Mouse (Mus musculus) kidney, postnatal 10 days (tissue): ENCODE results near the gene Hoxd9.
A peak's percentile ranks its signal among the peaks of the same experiment; 100 is the strongest.

Source experiments
- DNase-seq: peaks from one replicate; pipeline ENCODE4 v3.0.0; 2021; ENCODE audit warnings: mixed read lengths

Hoxd9 gene

GRCm38 (mm10) chr2:74699053-74699430 lies 1.5 kb downstream of the Hoxd9 start:
- peak; percentile 63 for DNase-seq

GRCm38 (mm10) chr2:74699664-74700545 lies 2.4 kb downstream of the Hoxd9 start:
- DNase-seq, result peak; percentile 64

- peak; percentile 76 for DNase-seq
Observed at GRCm38 (mm10) chr2:74700546-74701112, 3.1 kb downstream of the Hoxd9 start.

DNA sequence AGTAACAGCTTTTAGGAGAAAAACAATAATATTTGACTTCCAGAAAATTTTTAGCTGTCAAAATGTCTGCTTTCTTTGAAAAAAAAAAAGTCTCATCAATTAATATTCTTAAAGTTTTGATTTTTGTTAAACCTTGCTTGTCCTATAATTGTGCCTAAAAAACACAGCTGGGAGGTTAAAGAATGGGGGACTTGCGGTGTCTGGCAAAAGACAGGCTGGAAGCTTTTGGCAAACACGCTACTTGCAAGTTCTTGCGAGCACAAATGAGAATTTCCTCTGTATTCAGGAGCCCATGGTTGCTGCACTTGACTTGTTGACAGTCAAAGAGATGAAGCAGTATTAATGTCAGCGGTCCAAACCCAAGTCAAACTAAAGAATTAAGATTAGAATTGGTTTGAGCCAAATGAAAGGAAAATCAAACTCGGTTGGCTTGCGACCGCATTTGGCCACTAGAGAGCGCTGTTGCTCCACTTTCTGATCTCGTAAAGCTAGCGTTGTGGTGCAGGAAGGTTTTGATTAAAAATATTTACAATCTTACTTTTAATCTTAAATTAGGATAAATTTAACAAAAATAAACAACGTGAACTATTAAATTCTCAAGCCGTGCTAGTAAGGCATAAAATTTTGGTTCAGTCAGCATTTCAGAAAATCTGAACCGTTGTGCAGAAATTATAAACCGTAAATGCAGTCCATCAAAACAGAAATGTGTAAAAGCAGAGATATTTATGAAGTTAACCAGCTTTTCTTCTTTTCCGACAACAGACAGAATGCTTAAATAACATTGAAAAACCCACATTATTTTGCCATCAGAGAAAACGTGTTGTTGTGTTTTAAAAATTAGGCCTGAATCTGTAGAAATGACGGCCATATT lies 4.7 kb downstream of the Hoxd9 start:
- peak; percentile 94 for DNase-seq

DNA sequence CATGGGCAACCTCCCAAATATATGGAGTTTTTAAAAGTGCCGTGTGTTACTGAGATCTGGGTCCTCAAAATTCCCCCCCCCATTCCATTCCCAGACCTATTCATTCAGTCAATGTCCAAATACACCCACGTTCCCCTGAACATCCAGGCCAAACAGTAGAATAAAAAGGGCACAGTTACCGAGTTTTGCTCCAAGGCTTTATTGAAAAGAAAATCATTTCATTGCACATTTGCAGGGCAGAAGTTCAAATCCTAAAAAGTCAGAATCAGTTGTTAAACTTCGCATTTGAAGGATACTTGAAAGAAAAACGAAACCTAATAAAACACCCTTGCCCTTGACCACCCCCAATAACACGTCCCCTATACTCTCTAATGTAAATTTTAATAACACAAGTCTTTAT lies 5.3 kb downstream of the Hoxd9 start:
- no peak for DNase-seq

DNA sequence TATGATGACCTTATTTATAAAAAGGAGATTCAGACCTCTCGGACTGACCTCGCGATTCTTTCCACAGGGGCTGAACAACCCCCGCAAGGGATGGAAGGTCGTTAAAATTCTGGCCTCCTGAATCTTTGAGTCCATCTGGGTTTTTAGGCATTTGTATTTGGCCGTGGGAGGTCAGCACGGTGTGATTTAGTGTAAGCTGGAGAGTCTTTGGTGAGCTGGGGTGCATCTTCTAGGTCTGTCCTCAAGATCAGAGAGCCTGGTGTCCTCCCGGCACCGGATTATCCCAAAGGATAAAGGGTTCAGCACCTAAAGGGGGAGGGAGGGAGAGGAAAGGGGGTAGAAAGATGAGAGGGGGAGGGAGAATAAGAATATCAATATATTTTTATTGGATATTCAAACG lies 5.8 kb downstream of the Hoxd9 start:
- no peak for DNase-seq

DNA sequence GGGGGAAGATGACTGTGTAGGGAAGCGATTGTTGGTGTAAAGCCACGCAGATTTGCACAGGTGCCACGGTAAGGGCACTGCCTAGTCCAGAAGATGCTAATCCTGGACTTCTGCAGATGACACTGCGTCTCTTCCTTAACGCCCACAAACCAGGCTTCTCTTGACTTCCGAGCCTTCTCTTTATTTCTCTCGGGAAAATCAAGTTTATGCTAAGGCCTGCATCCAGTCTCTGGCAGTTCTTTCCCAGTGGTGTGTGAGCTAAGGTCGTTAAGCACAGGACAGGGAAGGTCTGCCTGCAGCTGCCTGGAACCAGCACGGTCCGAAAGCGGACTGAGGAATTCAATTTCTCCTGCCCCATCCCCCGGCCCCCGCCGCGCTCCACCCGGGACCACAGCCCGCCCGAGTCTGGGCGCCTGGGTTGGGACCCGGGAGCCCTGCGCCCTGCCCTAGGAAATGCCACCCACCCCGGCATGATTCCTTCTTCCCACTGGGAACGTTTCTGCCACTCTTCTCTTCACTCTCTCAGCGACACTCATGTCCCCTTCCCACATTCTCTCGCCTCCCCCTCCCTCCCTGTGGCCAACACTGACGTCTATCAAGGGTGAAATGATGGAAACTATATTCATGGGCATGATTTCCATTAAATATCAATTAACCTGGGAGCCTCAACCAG lies 6.3 kb downstream of the Hoxd9 start:
- peak; percentile 83 for DNase-seq

GRCm38 (mm10) chr2:74704393-74704998 lies 7.0 kb downstream of the Hoxd9 start, which contains the start of gene Hoxd8:
Gene Hoxd8 (plus strand): TSS chr2:74704615.
- peak; percentile 95 for DNase-seq

DNA sequence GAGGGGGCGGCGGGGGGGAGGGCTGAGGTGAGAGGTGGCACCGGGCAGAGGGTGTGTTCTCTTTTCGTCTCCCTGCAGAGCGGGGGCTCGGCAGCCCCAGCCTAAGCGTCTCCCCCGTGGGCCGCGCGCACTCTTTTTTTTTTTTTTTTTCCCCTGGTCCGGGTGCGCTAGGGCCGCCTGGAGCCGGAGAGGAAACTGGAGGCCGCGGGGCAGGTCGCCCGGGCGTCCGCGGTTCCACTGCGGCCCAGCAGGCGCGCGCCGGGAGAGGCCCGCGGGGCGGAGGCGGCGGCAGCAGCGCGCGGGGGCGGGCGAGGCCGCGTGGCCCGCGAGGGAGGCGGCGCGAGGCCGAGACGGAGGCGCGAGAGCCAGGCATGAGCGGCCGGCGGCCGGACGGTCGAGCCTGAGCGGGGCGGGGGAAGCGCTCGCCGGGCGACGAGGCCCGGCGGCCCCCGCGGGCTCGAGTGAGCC lies 7.5 kb downstream of the Hoxd9 start:
- DNase-seq, result peak; percentile 76

GRCm38 (mm10) chr2:74705467-74706089 lies 8.1 kb downstream of the Hoxd9 start:
- DNase-seq, result peak; percentile 84

GRCm38 (mm10) chr2:74706393-74706960 lies 8.9 kb downstream of the Hoxd9 start:
- DNase-seq, result peak; percentile 31

DNA sequence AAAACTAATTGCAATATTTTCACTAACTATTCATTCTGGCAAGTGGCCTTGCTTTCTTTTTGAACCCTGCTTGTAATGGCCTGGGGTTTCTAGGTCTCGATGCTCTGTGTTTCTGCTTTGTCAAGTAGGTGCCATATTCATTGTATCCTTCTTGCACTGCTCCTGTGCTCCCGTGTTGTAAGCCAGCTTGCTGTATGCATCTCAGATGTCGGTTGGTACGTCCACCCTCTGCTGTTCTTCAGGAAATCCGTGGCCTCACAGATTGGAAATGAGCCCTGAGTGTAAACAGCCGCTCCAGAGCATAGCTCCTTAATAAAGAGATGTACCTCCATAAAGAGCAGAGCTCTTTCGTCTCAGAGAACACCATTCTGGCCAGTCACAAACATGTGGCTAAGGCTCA lies 10.1 kb downstream of the Hoxd9 start:
- DNase-seq, result peak; percentile 26

GRCm38 (mm10) chr2:74708676-74709075 lies 11.1 kb downstream of the Hoxd9 start:
- peak; percentile 47 for DNase-seq

DNA sequence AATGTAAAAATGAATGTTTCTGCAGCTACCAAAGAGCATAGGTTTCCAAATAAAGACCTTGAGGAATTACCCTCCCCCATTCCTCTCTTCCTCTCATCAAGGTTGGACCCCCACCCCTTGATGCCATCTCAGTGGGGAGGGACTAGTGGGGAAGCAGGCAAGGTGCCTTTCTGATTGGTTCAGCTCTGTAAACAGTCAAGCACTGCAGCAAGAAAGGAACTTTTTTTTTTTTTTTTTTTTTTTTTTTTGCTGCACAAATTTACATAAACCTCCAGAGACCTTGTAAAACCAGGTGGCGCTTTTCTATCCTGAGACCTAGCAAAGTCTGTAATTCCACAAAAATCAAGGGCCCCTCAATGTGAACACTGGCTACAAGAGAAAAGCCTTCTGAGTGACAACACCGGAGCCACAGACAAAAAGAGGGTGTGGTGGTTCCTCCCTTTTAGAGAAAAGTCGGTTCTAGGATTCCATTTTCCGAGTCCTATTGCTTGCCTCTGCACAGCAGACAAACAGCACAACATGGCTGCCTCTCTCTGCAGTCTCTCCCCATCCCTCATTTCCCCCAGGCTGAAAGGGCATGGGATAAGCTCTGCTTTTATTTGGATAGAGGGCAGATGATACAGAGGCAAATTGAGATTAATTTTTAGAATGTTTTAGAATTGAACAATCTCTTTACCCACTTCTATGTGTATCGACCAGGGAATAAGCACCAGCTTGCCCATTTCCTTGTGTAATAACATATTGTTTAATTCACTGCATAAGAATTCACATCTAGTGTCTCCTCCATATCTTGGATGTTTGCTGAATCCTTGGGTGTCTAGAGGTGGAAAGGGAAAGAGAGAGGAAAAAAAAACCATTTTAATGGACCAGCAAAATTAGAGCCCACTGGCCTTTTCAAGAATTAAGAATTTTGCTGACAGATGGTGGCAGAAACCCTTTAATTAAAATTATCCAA lies 12.2 kb downstream of the Hoxd9 start:
- no peak for DNase-seq

GRCm38 (mm10) chr2:74710929-74711543 lies 13.5 kb downstream of the Hoxd9 start:
- peak; percentile 65 for DNase-seq

GRCm38 (mm10) chr2:74711721-74712621 lies 14.4 kb downstream of the Hoxd9 start, which contains the start of the genes Hoxd3 and Hoxd4:
Gene Hoxd3 (plus strand): TSS chr2:74711927.
Gene Hoxd4 (plus strand): TSS chr2:74711929.
- peak; percentile 83 for DNase-seq

- DNase-seq, result peak; percentile 33
Observed at GRCm38 (mm10) chr2:74713239-74714150, 16.0 kb downstream of the Hoxd9 start.
